ENCODE assay signal across 25 mouse cellular contexts in the genomic region with DNA sequence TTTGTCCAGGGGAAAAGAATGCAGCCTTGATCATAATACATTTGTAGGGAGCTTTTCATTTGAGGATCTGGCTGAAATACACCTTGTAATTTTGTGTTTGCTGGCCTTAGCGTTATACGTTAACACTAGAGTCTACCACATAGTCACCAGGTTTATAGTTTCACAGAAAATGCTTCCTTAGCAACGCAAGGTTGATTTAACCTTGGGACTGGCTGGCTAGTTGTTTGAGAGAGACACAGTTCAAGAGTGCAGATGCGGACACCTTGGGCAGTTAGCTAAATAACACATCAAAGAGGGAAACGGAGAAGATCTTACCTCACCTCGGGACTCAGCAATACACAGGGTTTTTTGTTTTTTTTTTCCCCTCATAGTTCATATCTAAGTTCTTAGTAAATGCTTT.
DNase-seq lines count a peak whose midpoint lies in the region; ATAC-seq lines count a peak whose summit lies in the region.
"Had no signal": no experiment of that assay in that cellular context is flagged by ENCODE, and none has a peak within 500 bp of the region (broad histone marks: within the 10 kb centered on the region; RNA-seq: fewer than 3 reads in every experiment).

No protein-coding gene starts in this region.

- H3K9ac ChIP-seq in forebrain, embryonic 13.5 days: no peak overlapping the region
- no peak overlapping the region for H3K9ac ChIP-seq in kidney, embryonic 14.5 days (ENCODE audit: low read depth, low read length)
- no peak overlapping the region for H3K9ac ChIP-seq in midbrain, embryonic 13.5 days (replicated peaks)
- H3K9ac ChIP-seq: embryonic facial prominence, embryonic 15.5 days; hindbrain, embryonic 15.5 days; limb, embryonic 12.5 days; liver, embryonic 13.5 days; lung, embryonic 15.5 days; neural tube, embryonic 12.5 days had no signal

- no peaks in the 10 kb centered on the region for H3K27me3 ChIP-seq in forebrain, embryonic 10.5 days (ENCODE audit: poor library complexity, severe bottlenecking)
- H3K27me3 ChIP-seq in forebrain, embryonic 13.5 days: no peaks in the 10 kb centered on the region
- no peaks in the 10 kb centered on the region for H3K27me3 ChIP-seq in kidney, embryonic 14.5 days (ENCODE audit: control insufficient read depth, insufficient read depth, low read length)
- H3K27me3 ChIP-seq in midbrain, embryonic 13.5 days: no peaks in the 10 kb centered on the region
- H3K27me3 ChIP-seq: embryonic facial prominence, embryonic 15.5 days; hindbrain, embryonic 15.5 days; limb, embryonic 12.5 days; liver, embryonic 13.5 days; lung, embryonic 15.5 days; neural tube, embryonic 12.5 days had no signal

- no peak overlapping the region for H3K4me2 ChIP-seq in forebrain, embryonic 13.5 days
- no peak overlapping the region for H3K4me2 ChIP-seq in kidney, embryonic 14.5 days (replicated peaks; ENCODE audit: low read depth, low read length)
- no peak overlapping the region for H3K4me2 ChIP-seq in midbrain, embryonic 13.5 days (replicated peaks)
- H3K4me2 ChIP-seq: hindbrain, embryonic 15.5 days; limb, embryonic 12.5 days; liver, embryonic 13.5 days had no signal

- no peak overlapping the region for H3K4me3 ChIP-seq in forebrain, embryonic 10.5 days
- no peak overlapping the region for H3K4me3 ChIP-seq in forebrain, embryonic 13.5 days
- H3K4me3 ChIP-seq in kidney, embryonic 14.5 days (ENCODE audit: low read length): no peak overlapping the region
- no peak overlapping the region for H3K4me3 ChIP-seq in midbrain, embryonic 13.5 days (replicated peaks)
- H3K4me3 ChIP-seq: embryonic facial prominence, embryonic 15.5 days; hindbrain, embryonic 15.5 days; limb, embryonic 12.5 days; liver, embryonic 13.5 days; lung, embryonic 15.5 days; midbrain, embryonic 10.5 days; neural tube, embryonic 12.5 days had no signal

- H3K4me1 ChIP-seq in forebrain, embryonic 10.5 days: peaks cover 48% of the 10 kb centered on the region
- H3K4me1 ChIP-seq in forebrain, embryonic 13.5 days: peaks cover 10% of the 10 kb centered on the region
- peaks cover 8% of the 10 kb centered on the region for H3K4me1 ChIP-seq in kidney, embryonic 14.5 days (ENCODE audit: control insufficient read depth, insufficient read depth, low read length)
- peaks cover 13% of the 10 kb centered on the region for H3K4me1 ChIP-seq in midbrain, embryonic 13.5 days (replicated peaks)
- H3K4me1 ChIP-seq: embryonic facial prominence, embryonic 15.5 days; liver, embryonic 13.5 days; lung, embryonic 15.5 days had no signal

- no peak for DNase-seq in forebrain, embryonic 10.5 days (ENCODE audit: extremely low spot score, low spot score)
- peak; percentile 34 to 67 for DNase-seq in kidney, adult 8-10 months
- peak; percentile 78 for DNase-seq in kidney, adult 9 months
- peak; percentile 34 to 62 for DNase-seq in kidney, postnatal 36 days
- DNase-seq in lung, postnatal 4 days: no peak
- DNase-seq: adrenal gland, postnatal 25 days; cerebellum, adult 11 months; gastrocnemius, postnatal 10 days; liver, embryonic 13.5 days; right cerebral cortex, postnatal 14 days; spleen, adult 18-20 months; thymus, postnatal 4 days had no signal

- H3K27ac ChIP-seq in forebrain, embryonic 10.5 days: 0 out of 2 replicates have a peak overlapping the region, but pooled peaks have one; percentile 4
- H3K27ac ChIP-seq in forebrain, embryonic 13.5 days: no peak overlapping the region
- no peak overlapping the region for H3K27ac ChIP-seq in kidney, embryonic 14.5 days (ENCODE audit: low read depth, low read length)
- H3K27ac ChIP-seq in midbrain, embryonic 13.5 days: no peak overlapping the region
- H3K27ac ChIP-seq: embryonic facial prominence, embryonic 15.5 days; limb, embryonic 12.5 days; liver, embryonic 13.5 days; lung, embryonic 15.5 days; macrophage; midbrain, embryonic 10.5 days; neural tube, embryonic 12.5 days had no signal

- WGBS in forebrain, embryonic 10.5 days: 62% methylated on average over 6 of the region's 6 CpGs
- 48% methylated on average over 6 of the region's 6 CpGs for WGBS in forebrain, embryonic 13.5 days
- WGBS in kidney, embryonic 14.5 days: 43% methylated on average over 6 of the region's 6 CpGs
- WGBS in midbrain, embryonic 13.5 days: 66% methylated on average over 6 of the region's 6 CpGs

- no peaks in the 10 kb centered on the region for H3K36me3 ChIP-seq in forebrain, embryonic 10.5 days (replicated peaks)
- H3K36me3 ChIP-seq in forebrain, embryonic 13.5 days (ENCODE audit: poor library complexity, severe bottlenecking): no peaks in the 10 kb centered on the region
- H3K36me3 ChIP-seq in kidney, embryonic 14.5 days (ENCODE audit: control insufficient read depth, insufficient read depth, low read length): no peaks in the 10 kb centered on the region
- H3K36me3 ChIP-seq in midbrain, embryonic 13.5 days: no peaks in the 10 kb centered on the region
- H3K36me3 ChIP-seq: embryonic facial prominence, embryonic 15.5 days; G1E; hindbrain, embryonic 15.5 days; limb, embryonic 12.5 days; liver, embryonic 13.5 days; lung, embryonic 15.5 days; midbrain, embryonic 10.5 days; neural tube, embryonic 12.5 days had no signal

- no peaks in the 10 kb centered on the region for H3K9me3 ChIP-seq in forebrain, embryonic 10.5 days
- no peaks in the 10 kb centered on the region for H3K9me3 ChIP-seq in forebrain, embryonic 13.5 days (replicated peaks)
- no peaks in the 10 kb centered on the region for H3K9me3 ChIP-seq in kidney, embryonic 14.5 days (ENCODE audit: control insufficient read depth, low read length)
- no peaks in the 10 kb centered on the region for H3K9me3 ChIP-seq in midbrain, embryonic 13.5 days
- H3K9me3 ChIP-seq: embryonic facial prominence, embryonic 15.5 days; G1E; hindbrain, embryonic 15.5 days; limb, embryonic 12.5 days; liver, embryonic 13.5 days; lung, embryonic 15.5 days; midbrain, embryonic 10.5 days; neural tube, embryonic 12.5 days had no signal

- ATAC-seq in forebrain, embryonic 13.5 days: no peak
- no peak for ATAC-seq in kidney, embryonic 14.5 days (ENCODE audit: low FRiP score, low TSS enrichment)
- ATAC-seq in midbrain, embryonic 13.5 days: no peak
- ATAC-seq: CD4-positive, CD25-positive, alpha-beta regulatory T cell, adult 4 months; intestine, postnatal 0 days had no signal

Comparison
In these comparisons a context has a peak if more than half of its experiments do, and no peak if none do; other contexts are left out.
1. DNase-seq: peak in kidney, adult 8-10 months (2 of 2), kidney, adult 9 months (single experiment) and kidney, postnatal 36 days (2 of 2); none in forebrain, embryonic 10.5 days (single experiment) and lung, postnatal 4 days (0 of 2).